Mouse (Mus musculus): ENCODE data around the gene S100a11.
A peak's percentile ranks its signal among the peaks of the same experiment; 100 is the strongest.
"Not testable (repeated sequence)": the region's sequence is repeated elsewhere in the genome, so short reads cannot be mapped to it uniquely, and the experiment has no call there.

The S100a11 gene

DNA sequence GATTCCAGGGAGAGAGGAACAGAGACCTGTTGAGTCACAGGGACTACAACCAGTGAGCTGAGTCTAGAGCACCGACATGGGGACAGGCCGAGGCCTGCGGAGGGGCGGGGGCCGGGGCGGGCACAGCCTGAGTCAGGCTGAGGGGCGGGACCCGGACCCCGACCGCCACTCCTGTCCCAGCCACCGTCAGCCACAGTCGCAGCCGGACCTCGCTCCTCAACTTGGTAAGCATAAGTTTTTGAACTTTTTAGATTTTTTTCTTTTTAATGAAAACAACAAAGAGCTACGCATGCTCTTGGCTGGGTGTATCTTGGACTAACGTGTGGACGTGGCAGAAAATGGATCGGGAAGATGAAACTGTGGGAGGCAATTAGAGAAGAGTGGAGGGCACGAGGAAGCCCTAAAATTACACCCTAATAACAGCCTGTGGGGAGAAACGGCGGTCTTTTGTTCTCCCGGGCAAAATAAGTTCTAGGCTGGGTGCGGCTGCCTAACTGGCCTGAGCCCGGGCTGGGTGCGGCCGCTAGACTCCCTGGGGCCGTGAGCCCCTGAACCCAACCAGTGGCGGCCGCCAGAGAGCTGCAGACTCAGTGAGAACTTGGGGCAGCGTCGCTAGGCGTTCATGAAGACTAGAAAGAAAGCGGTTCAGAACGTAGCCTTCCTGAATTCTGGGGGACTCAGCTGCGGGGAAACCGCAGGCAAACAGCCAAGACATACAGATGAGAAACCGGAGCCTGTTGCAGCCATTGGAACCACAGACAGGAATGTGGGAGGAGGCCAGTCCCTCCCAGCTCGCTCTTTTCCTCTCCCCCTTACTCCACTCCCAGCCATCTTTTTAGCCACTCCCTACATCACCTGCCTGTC, at the start of gene S100a11:
Gene S100a11, plus strand, starts transcription at position 159 of the 864 bp plus-strand sequence.
- peak; percentile 65 to 72 for DNase-seq (ENCODE audit: low spot score in 2 of 2)

DNA sequence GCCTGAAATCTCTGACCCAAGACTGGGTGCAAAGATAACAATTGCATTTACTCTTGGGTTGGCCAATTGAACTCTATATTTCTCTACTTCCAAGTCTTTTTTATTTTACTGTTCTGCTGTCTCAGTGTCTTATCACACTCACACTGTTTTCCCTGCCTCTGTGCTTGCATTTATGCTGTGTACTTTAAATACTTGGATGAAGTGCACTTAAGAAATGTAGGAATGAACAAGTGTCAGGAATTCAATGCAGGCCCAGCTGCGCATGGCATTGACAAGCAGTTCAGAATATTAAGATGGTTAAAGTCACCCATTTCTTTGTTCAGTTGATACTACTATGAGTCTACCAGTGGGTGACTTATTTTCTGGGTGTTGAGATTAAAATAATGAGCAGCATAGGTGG, 40.2 kb upstream of the S100a11 start:
- DNase-seq (ENCODE audit: low spot score in 2 of 2), result no peak

DNA sequence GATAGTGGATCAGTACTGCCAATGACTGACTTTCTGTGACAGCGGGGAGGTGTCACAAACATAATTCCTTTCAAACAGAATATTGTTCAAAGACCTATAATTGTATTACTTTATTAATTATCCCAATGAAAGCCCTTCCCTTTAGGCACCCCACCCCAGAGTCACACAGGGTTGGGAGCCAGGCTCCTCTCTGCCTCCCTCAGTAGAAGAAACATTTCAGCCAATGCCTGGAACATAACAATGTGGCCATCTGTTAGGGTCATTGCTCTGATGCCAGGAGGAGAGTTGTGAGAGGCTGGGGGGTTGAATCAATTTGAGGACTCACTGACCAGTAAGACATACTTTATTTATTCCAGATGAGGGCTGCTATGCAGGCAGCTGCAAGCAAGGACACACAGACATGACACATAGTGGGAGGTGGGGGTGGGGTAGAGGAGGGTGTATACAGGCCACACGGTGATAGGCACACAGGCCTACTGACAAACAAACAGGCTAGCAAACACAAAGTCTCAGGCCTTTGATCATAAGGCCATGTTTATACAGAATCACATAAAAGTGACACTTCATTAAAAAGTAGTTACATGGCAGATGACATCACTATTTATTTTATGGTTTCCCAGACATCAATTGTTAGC, 38.2 kb upstream of the S100a11 start:
- DNase-seq (ENCODE audit: low spot score in 2 of 2), result no peak

DNA sequence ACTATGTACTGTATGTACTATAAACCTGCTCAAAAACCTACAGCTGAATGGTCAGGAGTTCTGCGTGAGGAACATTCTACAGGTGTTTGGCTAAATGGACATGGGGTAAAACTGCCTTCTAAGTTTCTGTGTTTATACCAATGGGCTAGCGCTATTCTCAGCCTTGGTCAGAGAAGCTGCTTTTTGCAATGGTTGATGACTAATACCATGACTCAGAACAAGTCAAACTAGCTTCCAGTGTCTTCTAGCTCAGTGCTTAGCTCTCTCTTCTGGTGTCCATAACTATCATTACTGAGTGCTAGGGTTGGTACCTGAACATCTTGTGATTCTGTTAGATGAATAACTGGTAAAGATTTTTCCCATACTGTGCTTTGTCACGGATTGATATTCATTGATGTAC, 34.7 kb upstream of the S100a11 start:
- DNase-seq (ENCODE audit: low spot score in 2 of 2), result no peak

DNA sequence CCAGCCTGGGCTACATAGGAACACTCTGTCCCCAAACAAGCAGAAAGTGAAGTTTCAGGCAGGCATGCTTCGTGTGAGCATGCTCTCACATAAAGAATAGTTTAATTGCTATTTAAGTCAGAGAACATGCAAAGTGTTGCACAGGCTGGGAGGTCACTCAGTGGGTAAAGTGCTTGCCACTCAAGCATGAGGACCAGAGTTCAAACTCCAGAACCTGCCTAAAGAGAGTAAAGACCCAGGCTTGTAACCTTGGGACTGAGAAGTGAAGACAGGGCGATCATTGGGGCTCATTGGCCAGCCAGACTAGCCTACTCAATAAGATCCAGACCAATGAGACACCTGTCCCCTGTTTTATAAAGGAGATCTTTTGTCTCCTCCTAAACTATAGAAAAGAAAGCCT, 31.7 kb upstream of the S100a11 start:
- DNase-seq (ENCODE audit: low spot score in 2 of 2), result no peak

DNA sequence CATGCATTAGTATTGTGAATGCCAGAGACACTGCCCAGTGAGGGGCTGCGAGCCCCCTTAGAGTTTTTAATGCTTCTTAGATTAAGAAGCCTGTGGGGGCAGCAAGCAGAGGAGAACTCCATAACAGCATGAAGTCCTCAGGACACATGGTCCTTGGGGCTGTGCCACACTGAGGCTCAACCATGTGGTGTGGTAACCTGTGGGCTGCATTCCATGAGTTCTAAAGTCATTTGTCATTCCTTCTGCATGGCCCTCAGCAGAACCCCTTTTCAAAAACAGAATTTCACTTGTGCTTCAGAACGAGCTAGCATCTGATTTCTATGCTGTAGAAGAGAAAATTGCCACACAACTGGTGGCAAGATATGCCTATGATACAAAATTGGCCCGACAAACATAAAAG, 28.1 kb upstream of the S100a11 start:
- no peak for DNase-seq (ENCODE audit: low spot score in 2 of 2)

DNA sequence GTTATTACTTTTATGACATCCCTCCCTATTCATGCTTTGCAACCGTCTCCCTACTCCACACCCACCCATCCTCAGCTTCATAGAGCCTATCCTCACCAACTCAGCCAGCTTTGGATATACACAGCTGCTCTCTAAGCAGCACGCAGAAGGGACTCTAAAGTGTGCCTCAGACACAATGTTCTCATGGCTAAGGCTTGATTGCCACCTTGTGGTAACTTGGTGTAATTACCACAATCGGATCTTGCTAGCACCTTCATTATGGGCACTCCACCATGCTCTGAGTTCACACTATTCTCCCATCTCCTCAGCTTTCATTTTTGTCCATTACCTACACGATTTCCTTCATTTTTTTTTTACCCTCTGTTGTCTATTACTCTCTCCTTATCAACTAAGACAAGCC, 26.3 kb upstream of the S100a11 start:
- peak; percentile 5 to 34 for DNase-seq (ENCODE audit: low spot score in 2 of 2)

DNA sequence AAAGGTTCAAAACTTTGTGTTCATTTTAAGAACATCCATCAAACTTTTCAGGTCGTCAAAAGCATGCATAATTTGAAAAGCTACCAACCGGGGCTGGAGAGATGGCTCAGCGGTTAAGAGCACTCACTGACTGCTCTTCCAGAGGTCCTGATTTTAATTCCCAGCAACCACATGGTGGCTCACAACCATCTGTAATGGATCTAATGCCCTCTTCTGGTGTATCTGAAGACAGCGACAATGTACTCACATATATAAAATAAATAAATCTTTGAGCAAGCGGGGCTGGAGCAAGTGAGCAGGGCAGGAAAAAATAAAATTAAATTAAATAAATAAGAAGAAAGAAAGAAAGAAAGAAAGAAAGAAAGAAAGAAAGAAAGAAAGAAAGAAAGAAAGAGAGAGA, 25.5 kb upstream of the S100a11 start:
- DNase-seq (ENCODE audit: low spot score in 2 of 2), result not testable (repeated sequence)

DNA sequence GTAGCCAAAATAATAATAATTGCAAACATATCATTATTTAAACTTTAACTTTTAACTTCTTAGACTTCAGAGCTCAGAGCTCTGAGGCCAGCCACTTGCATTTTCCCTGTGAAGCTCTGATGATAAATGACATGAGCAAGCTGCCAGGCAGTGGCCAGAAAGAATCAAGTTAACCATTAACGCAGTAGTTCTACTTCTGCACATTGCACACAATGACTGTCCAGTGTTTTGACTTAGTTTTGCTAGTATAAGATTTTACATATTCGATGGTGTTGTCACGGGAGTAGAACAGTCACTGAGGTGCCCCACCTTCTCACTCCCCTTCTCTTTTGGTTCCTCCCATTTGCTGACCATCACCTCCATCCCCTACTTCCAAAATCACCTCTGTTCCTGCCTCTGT, 23.2 kb upstream of the S100a11 start:
- no peak for DNase-seq (ENCODE audit: low spot score in 2 of 2)

DNA sequence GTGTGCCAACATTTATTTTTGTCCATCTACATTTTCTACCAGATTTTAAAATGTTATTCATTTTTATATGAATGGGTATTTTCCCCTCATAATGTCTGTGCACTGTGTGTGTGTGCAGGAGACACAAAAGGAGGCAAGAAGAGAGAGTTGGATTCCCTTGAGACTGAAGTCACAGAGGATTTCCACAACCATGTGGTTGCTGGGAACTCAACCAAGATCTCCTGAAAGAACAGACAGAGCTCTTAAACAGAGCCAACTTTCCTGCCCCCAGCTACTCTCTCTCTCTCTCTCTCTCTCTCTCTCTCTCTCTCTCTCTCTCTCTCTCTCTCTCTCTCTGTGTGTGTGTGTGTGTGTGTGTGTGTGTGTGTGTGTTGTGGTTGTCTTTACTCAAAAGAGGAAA, 21.2 kb upstream of the S100a11 start:
- no peak for DNase-seq (ENCODE audit: low spot score in 2 of 2)

DNA sequence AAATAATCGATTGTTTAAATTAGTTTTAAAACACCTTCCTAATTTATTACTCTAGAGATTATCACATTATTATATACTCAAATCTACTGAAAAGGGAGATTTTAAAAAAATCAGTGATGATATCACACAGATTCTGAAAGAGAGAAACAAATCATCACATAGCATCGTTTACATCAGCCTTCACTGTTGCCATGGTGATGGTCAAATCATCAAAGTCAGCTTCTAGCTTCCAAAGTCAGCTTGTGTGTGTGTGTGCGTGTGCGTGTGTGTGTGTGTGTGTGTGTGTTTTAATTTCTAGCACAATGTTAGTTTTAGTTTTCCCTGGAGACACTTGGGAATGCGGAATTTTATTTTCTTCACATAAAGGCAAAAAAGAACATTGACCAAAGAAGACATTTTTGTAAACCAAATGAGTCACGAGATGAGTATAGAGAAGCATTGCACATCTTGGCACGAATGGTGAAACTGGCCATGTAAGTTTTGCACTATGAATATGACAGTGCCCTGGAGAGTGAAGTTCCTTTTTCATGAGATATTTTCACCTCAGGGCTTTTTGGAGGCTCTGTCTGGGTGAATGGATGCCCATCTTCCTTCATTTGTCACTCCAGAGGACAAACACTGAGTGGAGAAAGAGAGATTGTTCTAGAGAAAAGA, 15.6 kb upstream of the S100a11 start:
- no peak for DNase-seq (ENCODE audit: low spot score in 2 of 2)

DNA sequence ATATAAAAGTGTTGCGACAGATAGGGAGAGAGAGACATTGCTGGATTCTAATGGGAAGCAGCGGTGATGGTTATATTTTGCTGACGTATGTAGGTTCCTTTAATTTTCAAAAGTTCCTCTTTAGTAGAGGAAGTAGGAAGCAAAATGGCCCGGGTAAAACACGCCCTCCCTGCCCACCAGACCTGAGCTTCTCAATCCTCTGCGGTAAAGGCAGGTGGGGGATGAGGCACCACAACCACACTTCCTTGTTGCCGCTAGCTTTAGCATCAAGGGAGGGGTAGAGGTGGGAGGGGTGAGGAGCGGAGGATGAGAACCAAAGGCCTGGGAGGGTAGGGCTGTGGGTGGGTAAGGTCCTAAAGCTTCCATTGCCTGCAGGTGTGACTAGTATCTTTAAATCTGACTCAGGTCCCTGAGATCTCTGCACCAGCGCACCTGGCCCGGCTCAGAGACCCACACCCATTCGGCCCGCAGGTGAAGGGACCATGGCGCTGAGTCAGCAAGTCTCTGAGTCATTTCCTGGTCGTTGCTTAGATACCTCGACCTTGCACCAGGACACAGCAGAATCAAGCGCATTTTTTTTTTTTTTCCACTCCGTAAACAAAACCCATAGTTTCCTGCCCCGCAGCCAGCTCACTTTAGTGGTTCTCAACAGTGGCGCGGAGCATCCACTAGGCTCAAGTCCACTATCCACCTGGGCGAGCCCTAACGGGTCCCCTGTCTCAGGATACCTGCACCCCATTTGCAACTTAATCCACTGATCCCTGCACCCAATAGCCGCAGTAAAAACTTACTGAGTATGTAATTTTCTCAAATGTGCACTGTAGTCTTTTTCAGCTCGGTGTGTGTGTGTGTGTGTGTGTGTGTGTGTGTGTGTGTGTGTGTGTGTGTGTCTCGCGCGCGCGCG, 14.1 kb upstream of the S100a11 start:
- peak; percentile 19 to 40 for DNase-seq (ENCODE audit: low spot score in 2 of 2)

DNA sequence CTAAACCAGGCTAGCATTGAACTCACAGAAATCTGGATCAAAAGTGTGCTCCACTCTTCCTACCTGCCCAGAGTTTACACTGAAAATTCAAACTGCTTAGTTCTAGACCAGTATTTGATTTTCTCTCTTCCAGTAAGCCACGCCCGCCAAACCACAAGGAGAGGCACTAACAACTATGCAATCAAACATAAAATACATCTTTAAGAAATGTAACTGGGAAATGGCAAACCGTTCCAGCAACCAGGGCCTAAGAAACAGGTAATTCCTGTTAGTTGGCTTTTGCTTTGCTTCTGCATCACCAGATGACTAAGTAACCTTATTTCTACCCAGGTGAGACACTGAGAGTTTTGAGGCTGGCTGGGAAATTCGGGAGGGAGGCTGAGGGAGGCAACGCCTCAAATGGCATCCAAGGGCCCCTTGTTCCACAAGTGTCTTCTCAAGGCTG, 13.4 kb upstream of the S100a11 start:
- DNase-seq (ENCODE audit: low spot score in 2 of 2), result no peak

DNA sequence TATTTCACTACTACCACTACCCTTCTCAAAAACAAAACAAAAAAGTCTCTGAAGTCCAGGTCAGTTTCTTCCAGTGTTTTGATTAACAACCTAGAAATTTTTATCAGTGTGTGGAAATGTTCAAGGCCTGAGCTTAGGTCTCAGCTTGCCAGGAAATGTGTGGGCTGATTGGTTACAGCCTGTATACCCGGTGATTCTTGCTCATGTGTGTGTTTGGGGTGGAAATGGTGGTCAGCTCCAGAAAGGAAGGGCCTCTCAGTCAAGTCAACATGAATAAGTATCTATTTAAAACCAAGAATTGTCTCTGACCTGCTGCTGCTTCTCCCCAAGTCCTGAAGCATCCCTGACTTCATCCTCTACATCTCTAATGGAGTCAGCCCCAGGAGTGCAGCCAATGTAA, 11.0 kb upstream of the S100a11 start:
- no peak for DNase-seq (ENCODE audit: low spot score in 2 of 2)

DNA sequence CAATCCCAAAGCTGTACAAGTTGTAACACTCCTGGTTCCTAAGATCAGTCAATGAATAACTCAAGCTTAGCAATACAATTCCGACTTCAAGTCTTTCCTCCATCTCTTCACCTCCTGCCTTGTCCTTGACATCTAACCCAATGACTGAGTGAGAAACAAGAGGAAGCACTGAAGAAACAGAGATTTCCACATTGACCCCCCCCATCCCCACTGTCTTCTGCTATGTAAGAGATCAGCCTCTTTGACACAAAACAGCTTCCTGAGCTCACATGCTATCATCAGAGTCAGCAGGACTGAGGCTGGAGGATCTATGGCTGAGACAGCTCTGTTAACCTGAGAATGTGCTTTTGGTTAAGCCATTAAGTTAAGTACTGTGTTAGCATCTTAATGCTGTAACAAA, 9.3 kb upstream of the S100a11 start:
- no peak for DNase-seq (ENCODE audit: low spot score in 2 of 2)

DNA sequence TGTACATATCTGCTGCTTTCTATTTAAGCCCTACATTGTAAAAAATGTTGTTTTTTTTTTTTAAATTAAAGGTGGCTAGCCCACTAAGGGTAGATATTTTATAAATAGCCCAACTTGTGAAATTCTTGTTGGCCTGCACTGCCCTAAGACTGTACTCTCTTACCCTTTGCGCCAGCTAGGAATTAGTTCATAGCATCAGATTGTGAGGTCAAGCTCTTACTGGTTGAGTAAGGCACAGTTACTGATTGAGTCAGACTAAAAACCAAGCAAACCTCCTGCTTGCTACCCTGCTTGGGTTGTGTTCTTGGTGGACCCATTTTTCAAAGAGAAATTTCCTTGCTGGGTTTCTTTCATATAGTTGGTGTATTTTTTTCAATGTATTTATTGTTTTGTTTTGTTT, 8.5 kb upstream of the S100a11 start:
- DNase-seq (ENCODE audit: low spot score in 2 of 2), result no peak

DNA sequence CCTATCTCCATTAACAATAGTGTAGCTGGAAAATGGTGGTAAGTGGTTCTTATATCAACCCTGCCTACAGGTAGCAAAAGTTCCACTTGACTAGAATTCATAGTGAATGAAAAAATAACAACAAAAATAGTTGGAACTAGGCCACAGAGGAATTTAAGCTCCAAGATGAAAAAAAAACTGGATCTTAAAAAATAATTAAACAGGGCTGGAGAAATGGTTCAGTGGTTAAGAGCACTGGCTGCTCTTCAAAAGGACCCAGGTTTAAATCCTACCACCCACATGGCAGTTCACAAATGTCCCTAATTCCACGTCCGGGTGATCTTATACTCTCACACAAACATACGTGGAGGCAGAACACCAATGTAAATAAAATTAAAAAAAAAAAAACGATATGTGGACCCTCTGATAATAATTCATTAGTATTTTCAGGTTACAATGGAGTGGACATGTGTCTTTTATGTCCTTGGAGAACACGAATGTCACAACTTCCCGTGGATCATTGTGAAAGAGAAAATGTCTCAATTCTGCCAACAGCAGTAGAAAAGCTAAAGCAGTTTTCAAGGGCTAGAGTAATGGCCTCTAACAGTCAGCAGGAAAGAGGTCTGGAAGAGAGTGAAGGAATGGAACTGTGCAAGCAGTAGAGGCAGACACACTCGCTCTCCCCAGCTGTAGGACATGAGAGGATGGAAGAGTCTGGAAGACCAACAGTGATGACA, 7.7 kb upstream of the S100a11 start:
- DNase-seq (ENCODE audit: low spot score in 2 of 2), result no peak

DNA sequence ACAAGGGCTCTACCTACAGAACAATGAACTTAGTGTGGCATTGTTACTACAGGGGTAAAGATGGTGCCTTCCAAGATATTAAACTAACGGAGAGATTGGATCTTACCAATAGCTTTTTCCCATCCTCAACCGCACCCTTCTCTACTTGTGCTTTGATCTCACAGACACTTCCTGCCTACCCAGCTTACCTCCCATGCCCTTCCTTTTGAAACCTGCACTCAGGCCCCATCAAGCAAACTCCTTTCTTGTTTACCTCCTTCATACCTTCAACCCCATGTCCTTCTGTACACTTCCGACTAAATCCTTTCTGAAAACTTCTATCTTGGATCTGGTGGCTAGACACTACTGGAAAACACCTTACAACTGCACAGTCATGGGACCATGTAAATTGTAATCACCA, 5.7 kb upstream of the S100a11 start:
- no peak for DNase-seq (ENCODE audit: low spot score in 2 of 2)

DNA sequence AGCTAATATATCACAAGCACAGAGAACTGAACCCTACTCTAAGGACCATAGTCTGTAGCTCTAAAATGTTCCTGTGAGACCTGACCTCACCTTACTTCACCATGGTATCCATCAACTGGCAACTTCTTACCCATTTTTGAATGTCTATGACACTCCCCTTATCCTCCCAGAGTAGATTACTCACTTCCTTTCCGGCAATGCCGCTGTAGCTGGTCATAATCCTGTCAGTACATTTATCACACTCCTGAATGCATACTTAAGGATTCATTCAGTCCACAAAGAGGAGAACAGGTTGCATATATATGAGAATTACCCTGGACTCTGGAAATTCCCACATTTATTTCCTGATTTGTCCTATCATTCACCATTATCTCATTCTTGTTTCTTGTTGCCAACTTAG, 2.9 kb upstream of the S100a11 start:
- DNase-seq (ENCODE audit: low spot score in 2 of 2), result no peak

DNA sequence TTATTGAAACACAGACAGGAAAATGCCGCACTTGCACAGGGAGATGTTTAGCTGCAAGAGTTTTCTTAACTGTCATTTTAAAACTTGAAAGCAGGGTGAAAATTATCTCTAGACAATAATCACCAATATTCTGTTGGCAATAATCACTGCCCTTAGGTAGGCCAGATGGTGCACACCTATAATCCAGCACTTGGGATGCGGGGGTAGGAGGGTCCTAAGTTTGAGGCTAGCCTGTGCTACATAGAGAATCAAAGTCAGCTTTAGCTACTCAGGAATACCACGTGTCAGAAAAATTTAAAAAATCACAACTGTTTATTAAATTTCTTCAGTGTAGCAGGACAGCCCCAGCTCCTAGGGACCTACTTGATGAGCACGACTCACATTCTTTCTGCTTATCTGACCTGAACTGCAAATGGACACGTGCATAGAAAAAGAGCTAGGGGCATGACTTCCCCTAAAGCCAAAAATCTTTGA, 395 bp upstream of the S100a11 start:
- no peak for DNase-seq (ENCODE audit: low spot score in 2 of 2)

DNA sequence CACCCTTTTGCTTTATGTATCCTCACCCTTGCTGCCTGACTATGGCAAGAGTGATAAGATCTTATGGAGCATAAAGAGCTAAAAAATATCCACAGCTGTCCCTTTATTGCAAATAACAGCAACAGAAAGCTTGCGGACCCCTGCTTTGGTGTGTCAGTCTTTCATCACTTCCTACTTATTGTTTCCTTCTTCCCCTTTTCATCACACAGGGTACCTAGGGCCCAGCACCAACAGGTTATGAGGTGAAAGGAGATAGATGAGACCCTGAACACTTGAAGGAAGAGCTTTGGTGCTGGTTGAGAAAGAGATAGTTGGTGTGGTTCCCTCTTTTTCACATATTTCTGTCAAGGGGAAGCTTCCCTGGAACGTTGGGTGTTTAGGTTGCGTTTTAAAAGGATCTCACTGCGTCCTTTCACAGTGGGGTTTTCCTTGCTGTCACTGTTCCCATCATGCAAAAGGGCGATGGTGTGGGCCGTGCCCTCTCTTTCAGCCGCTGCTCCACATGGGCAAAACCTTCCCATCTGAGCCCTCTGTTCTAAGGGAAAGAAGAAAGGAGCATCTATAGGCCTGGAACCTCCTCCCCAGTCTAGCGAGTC, 1.3 kb downstream of the S100a11 start:
- no peak for DNase-seq (ENCODE audit: low spot score in 2 of 2)

All from heart, adult 9 months (tissue).